Mouse (Mus musculus): Measurements from ENCODE around the gene Zfp296.

DNA sequence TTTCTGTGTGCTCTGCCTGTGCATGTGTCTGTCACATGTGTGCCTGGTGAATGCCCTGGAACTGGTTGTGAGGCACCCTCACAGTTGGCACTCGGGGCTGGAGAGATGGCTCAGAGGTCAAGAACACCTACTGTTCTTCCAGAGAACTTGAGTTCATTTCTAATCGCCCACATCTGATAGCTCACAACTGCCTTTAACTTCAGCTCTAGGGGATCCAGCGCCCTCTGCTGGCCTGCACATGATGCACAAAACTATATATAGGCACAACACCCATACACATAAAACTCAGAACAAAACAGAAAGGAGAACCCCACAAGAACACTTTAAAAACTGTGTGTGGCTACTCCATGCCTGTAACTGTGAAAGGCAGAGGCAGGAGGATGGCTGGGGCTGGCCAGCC, 12.1 kb downstream of the Zfp296 start:
- TF ChIP-seq CTCF (conservative IDR thresholded peaks at IDR 0.05; ENCODE audit: low read length) (peak; percentile 55), NANOG (IDR thresholded peaks at IDR 0.05; ENCODE audit: borderline replicate concordance, low read length) (no peak)

Measured in E14TG2a.4 (cell line).